Mouse (Mus musculus) megakaryocyte progenitor cell, adult 5-6 weeks (primary cell): ENCODE measurements around the gene Maats1. TPM values are rescaled to one million over a fixed set of nuclear protein-coding genes. Genes with fewer than 3 reads are reported as not detected.

Source experiments
- ATAC-seq: replicated peaks from 2 replicates; pipeline ENCODE4 v1.8.0; 2016; ENCODE audit warnings: mild to moderate bottlenecking, moderate TSS enrichment, inconsistent platforms; ENCODE audit not compliant: poor library complexity
- total RNA-seq, 2 experiments: library from RNA; stranded (forward) in 1 of 2; stranded (reverse) in 1 of 2; fragments of 157-497, 149-512 nt in 1 of 2; fragments of 200-1000 nt in 1 of 2; gene quantifications; 2 replicates each; pipeline versions ENCODE4 v1.2.3 to v1.2.4; 2015 to 2017

Gene Maats1
- total RNA-seq, 2 experiments from 2014 or later: not detected

GRCm38 (mm10) chr16:38370633-38371374, 28.9 kb upstream of the Maats1 start:
- no peak for ATAC-seq

DNA sequence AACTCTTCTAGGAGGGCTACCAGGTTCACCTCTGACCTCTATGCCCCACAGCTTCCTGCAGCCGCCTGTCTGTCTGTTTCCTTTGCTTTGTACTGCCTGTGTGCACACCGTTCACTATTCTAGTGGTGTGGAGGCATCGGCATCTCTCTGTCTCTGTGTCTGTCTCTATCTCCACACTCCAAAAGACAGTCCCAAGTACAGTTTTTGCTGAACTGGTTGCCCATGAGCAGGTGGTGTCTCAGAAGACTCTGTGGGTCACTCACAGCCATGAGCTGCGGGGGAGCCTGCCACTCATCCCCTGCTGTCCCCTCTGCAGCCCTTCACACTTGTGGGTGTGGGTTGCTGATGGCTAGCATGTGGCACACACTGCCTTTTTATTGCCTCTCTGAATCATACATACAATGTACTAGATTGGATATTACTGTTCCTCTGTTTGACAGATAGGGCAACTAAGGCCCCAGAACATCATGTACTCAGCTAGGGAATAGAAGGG, 28.1 kb upstream of the Maats1 start:
- no peak for ATAC-seq

DNA sequence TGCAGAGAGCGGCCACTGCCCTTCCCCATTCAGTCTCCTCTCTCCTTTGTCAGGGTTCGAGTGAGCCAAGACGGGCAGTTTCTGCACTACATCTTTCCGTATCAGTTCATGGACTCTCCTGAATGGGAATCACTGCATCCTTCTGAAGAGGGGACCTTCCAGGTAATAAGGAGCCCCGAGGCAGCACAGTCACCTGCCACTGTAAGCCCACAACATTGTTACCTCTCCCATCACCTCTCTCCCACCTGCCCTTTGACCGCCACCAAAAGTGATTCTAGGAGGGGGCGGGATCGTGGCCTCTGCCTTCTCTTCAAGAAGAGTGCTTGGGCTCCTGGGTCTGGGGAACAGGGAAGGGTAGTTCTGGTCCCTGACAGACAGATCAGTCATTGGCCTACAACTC, 27.5 kb upstream of the Maats1 start:
- ATAC-seq: no peak

DNA sequence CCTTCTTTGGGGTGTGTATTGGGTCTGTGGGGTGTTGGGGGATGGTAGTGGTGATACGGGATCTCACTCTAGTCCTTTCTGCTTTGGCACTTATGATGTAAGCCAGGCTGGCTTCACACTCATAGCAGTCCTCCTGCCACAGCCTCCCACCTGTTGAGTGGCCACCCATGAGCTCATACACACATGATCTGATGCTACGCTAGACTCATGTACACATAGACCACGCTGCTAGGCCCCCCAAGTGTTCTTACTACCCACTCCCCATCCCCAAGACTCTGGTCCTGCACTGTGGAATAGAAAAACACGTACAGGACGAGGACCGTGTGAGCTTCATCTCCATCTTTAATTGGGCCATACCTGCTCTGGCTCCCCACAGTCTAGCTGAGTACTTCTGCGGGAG, 27.1 kb upstream of the Maats1 start:
- ATAC-seq: no peak

- no peak for ATAC-seq
Measured at GRCm38 (mm10) chr16:38368336-38368735, 26.4 kb upstream of the Maats1 start.

- no peak for ATAC-seq
Measured at GRCm38 (mm10) chr16:38366231-38366630, 24.3 kb upstream of the Maats1 start.

GRCm38 (mm10) chr16:38365390-38365789, 23.4 kb upstream of the Maats1 start:
- ATAC-seq: no peak

DNA sequence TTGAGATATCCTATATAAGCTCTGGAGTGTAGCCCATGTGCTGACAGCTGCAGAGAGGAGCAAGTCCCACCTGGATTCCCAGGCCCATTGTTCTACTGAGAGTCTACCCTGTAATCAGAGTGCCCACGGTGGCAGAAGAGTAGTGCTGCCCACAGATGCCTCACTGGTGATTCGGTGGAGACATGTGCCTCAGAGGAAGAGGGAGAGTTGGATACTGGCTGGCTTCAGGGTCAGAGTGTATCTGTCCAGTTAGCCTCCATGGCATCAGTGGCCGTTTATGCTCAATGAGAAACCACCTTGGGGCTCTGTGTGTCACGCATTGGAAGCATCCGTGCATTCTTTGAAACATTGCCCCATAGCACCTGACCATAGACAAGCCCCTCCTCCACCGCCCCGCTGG, 21.7 kb upstream of the Maats1 start:
- no peak for ATAC-seq

- no peak for ATAC-seq
Measured at GRCm38 (mm10) chr16:38363256-38363595, 21.3 kb upstream of the Maats1 start.

DNA sequence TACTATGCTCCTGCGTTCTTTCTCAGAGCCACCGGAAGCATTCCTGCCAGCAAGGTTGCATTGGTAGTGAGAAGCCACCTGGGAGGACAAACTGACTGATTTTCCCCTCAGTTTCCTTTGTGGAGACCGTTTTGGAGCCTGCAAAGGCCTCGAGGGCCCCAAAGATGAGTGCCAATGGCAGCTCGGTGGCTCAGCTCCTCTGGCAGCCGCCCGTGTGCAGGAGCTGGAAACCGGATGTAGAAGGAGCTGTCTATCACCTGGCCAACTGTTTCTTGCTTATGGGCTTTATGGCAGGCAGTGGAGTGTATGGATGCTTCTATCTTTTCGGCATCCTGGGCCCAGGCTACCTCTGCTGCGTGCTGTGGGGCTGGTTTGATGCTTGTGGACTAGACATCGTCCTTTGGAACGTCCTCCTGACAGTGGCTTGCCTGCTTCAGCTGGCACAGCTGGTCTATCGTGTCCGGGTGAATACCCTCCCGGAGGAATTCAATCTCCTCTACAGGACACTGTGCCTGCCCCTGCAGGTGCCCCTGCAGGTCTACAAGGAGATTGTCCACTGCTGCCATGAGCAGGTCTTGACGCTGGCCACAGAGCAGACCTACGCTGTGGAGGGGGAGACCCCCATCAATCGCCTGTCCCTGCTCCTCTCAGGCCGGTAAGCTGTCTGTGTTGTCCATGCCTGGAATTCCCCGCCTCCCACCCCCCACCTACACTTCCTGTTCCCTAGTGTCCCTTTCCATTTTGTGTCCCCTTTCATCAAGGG, 20.7 kb upstream of the Maats1 start:
- no peak for ATAC-seq

DNA sequence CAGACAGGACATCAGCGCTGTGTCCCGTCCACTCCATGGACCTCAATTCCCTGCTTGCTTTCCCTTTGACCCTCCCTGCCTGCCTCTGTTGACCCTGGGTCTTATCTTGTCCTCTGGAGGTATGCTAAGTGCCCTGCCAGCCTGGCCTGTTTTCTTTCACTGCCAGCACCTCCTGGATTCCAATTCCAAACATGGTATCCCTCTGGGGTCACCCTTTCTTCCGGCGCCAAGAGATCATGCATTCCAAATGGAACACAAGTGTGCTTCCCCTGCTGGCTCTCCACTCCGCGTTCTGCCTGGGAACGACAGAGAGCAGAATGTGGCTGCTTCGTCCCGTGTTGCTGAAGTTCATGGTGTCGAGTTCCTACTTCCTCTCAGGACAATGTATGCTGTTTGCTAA, 20.0 kb upstream of the Maats1 start, which contains the start of gene Popdc2:
Gene Popdc2, plus strand, starts transcription at position 277 of the 400 bp plus-strand sequence.
- no peak for ATAC-seq

- no peak for ATAC-seq
Measured at GRCm38 (mm10) chr16:38360317-38360716, 18.4 kb upstream of the Maats1 start.

GRCm38 (mm10) chr16:38359857-38360256, 17.9 kb upstream of the Maats1 start:
- 0 out of 2 replicates have a peak, but pooled peaks have one; percentile 32 for ATAC-seq

DNA sequence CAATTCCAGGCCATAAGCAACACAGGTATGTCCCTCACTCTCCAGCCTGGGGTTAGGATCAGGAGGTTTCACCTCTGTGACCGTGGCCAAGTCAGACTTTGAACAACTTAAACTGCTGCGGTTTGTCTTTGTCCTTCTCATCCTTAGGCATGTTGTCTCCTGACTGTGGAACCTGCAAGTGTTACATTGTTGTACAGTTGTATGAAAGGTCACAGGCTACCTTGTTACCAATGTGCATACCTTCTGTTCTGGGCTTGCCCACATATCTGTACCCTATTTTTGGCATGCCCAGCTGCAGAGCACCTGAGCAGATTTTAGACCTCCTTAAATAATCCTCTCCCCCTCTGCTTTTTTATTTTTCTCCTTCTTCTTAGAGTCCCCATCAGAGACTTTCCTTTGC, 17.3 kb upstream of the Maats1 start:
- no peak for ATAC-seq

DNA sequence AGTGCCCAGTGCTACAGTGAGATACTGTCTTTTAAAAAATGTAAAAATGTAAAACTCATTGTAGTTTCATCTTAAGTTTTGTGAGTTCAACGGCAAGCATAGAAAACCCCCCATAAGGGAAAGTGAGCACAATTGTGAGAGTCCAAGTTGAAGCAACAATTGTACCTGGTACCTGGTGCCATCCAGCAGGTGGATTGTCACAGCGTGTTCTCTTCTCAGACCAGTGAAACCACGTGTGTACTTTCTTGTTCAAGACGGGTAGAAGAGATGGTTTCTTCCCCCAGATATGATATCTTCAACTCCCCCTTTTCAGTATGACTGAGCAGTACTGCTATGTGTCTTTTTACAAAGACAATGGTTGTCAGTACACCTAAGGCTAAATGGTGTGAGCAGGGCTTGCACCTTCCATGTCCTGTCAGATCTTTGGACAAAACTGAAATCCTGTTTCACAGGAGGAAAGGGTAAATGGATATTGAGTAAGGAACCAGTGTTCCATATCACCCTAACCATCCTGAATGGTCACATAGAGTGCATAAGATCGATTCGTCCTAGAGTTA, 16.4 kb upstream of the Maats1 start:
- ATAC-seq: no peak

DNA sequence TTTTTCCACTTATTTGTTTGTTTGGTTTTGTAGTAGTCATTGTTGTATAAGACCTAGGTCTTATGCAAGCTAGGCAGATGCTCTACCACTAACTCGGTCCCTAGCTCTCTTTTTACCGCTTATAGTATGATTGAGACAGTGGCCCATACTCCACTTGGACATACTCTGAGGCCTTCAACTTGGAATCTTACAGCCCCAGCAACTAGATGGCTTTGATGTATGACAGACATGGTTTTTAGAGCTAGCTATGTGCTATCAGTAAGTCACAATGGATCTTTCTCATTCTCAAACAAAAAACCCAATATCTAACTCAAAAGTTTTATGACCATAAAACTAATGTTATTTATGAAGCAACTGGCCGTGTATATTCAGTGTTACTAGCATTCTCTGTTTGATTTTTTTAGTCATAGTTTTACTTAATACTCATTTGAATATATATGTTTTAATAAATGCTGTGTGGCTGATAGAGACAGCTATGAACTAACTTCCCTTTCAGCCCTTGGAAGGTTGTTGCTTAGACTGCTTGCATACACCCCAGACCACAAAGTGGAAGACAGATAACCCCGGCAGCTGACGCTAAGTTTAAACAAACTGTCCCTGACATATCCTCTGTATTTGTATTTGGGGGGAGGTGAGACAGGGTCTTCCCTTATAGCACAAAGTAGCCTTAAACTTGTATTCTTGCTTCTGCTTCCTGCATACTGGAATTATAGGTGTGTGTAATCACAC, 12.4 kb upstream of the Maats1 start:
- ATAC-seq: peak; percentile 43; the same call in 1 of the 2 replicates

- ATAC-seq: peak; percentile 68
Measured at GRCm38 (mm10) chr16:38353642-38354041, 11.7 kb upstream of the Maats1 start.

- ATAC-seq: no peak; the same call in 1 of the 2 replicates
Measured at GRCm38 (mm10) chr16:38352851-38353250, 10.9 kb upstream of the Maats1 start.

DNA sequence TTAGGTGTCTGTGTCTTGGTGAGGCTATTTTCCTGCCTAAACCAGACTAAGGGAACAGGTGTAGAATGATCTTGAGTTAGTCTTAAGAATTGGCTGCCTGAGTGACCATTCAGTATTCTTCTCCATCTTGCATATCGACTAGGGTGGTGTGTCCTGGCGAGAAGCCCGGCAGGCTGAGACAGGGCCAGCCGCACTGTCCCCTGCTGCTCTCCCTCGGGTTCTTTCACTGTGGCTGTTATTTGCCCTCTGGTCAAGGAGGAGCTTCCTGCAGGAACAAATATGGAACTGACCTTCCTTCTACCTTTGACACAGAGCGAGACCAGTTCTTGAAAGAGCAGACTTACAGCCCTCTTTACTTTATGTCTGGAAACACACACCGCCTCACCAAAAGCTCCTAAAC, 10.1 kb upstream of the Maats1 start:
- ATAC-seq: no peak

DNA sequence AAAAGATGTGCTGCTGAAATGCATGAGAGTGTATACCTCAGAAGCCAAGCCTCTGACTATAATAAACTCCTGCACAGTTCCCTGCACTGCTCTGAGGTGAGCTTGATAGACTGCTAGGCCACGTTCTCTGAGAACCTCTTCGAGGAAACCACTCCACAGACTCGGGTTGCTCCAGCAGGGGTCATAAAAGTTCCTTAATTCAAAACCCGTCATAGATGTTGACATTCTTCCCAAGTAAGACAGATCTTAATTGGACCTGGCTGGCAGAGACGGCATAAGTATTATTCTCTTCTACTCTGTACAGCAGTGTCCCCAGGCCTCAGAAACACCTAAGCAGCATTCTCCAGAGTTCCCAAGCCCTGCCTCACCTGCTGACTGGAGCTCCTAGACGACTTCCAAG, 9.0 kb upstream of the Maats1 start:
- ATAC-seq: no peak

DNA sequence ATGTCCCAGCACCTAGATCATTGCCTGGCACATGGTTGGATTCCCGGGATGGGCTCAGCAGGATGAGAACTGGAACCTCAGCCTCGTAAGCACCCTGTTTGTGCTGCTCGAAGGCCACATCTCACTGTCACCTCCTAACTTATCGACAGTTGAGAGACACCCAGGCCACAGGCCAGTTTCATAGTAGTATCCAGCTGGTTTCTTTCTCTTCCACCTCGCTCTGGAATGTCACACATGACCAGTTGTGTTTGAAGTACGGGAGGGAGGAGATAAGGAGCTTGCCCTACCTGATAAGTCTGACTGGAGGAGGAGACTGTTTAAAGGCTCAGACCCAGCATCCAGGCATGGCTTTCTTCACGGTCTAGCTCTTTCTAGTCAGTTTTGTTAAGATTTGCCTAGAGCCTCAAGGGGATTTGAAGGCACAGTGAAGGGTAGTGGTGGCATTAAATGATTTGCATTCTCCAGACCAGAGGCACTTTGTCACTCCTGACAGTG, 8.5 kb upstream of the Maats1 start:
- ATAC-seq: no peak
